In genomic region chr9:58280259-58281109, GRCm38 (mm10) we compare ENCODE assay signal across 9 mouse cellular contexts. TPM values are rescaled to one million over a fixed set of nuclear protein-coding genes. Genes with fewer than 3 reads are reported as not detected.
DNase-seq lines count a peak whose midpoint lies in the region; ATAC-seq and TF ChIP-seq lines count a peak whose summit lies in the region.
"Had no signal": no experiment of that assay in that cellular context is flagged by ENCODE, and none has a peak within 500 bp of the region (broad histone marks: within the 10 kb centered on the region; RNA-seq: fewer than 3 reads in every experiment).

No protein-coding gene starts in this region.

- H3K9ac ChIP-seq in heart, embryonic 16.5 days (ENCODE audit: low read length), result no peak overlapping the region
- no peak overlapping the region for H3K9ac ChIP-seq in liver, embryonic 11.5 days (ENCODE audit: low read depth, low read length)
- no peak overlapping the region for H3K9ac ChIP-seq in stomach, postnatal 0 days (ENCODE audit: low read length)

- H3K36me3 ChIP-seq in heart, embryonic 16.5 days (ENCODE audit: control insufficient read depth, insufficient read depth), result no peaks in the 10 kb centered on the region
- no peaks in the 10 kb centered on the region for H3K36me3 ChIP-seq in liver, embryonic 11.5 days (ENCODE audit: control insufficient read depth, insufficient read depth, low read length)
- no peaks in the 10 kb centered on the region for H3K36me3 ChIP-seq in stomach, postnatal 0 days (ENCODE audit: control insufficient read depth, insufficient read depth, low read length)

- WGBS in heart, embryonic 16.5 days, result 40% methylated on average over 9 of the region's 9 CpGs
- WGBS in liver, embryonic 11.5 days, result 35% methylated on average over 9 of the region's 9 CpGs
- WGBS in stomach, postnatal 0 days, result 33% methylated on average over 9 of the region's 9 CpGs

- H3K4me3 ChIP-seq in bone marrow macrophage, adult 2 months (ENCODE audit: insufficient read depth, low read length), result no peak overlapping the region
- H3K4me3 ChIP-seq in heart, embryonic 16.5 days (ENCODE audit: low read length), result no peak overlapping the region
- no peak overlapping the region for H3K4me3 ChIP-seq in liver, embryonic 11.5 days (ENCODE audit: low read depth, low read length)
- H3K4me3 ChIP-seq in stomach, postnatal 0 days (ENCODE audit: low read depth, low read length), result no peak overlapping the region
- H3K4me3 ChIP-seq: erythroblast, embryonic 14.5 days had no signal

- TF ChIP-seq CTCF in bone marrow macrophage, adult 2 months (IDR thresholded peaks at IDR 0.05; ENCODE audit: low read depth, low read length), result peak; percentile 69
- TF ChIP-seq CTCF in stomach, postnatal 0 days (IDR thresholded peaks at IDR 0.05; ENCODE audit: low read depth), result peak; percentile 95

- peak; percentile 69 to 85 for DNase-seq in CD8-positive naive resting alpha-beta T cell, adult 2 months (ENCODE audit: low read depth in 2 of 2, low spot score in 2 of 2)
- peak; percentile 47 for DNase-seq in fat pad, adult 2 months (ENCODE audit: extremely low read depth, low read depth, low spot score)
- DNase-seq in kidney, postnatal 10 days, result peak; percentile 78
- peak; percentile 59 for DNase-seq in liver, embryonic 11.5 days (ENCODE audit: low spot score)
- DNase-seq in natural killer cell, adult 2 months (ENCODE audit: low spot score in 2 of 2), result peak; percentile 71 to 81
- peak; percentile 71 for DNase-seq in stomach, postnatal 0 days (ENCODE audit: low spot score)

- ATAC-seq in heart, embryonic 16.5 days (replicated peaks; ENCODE audit: extremely low read depth, insufficient read depth, low FRiP score), result peak; percentile 63; the same call in 1 of the 2 replicates
- ATAC-seq in liver, embryonic 11.5 days (replicated peaks; ENCODE audit: low FRiP score), result peak; percentile 71
- peak; percentile 87 for ATAC-seq in stomach, postnatal 0 days (ENCODE audit: low FRiP score, low TSS enrichment)

- H3K4me1 ChIP-seq in bone marrow macrophage, adult 2 months (ENCODE audit: control insufficient read depth, insufficient read depth, low read length), result peaks cover 16% of the 10 kb centered on the region
- H3K4me1 ChIP-seq in heart, embryonic 16.5 days (ENCODE audit: control insufficient read depth, insufficient read depth, low read length), result peaks cover 11% of the 10 kb centered on the region
- H3K4me1 ChIP-seq in liver, embryonic 11.5 days (replicated peaks; ENCODE audit: control insufficient read depth, insufficient read depth, low read length), result peaks cover 3% of the 10 kb centered on the region; the same call in 1 of the 2 replicates
- H3K4me1 ChIP-seq in stomach, postnatal 0 days (replicated peaks; ENCODE audit: control insufficient read depth, insufficient read depth), result 0 out of 2 replicates have a peak, but pooled peaks cover 4% of the 10 kb centered on the region

- H3K27me3 ChIP-seq in heart, embryonic 16.5 days (ENCODE audit: control insufficient read depth, insufficient read depth, low read length), result no peaks in the 10 kb centered on the region
- no peaks in the 10 kb centered on the region for H3K27me3 ChIP-seq in liver, embryonic 11.5 days (replicated peaks; ENCODE audit: control insufficient read depth, insufficient read depth, low read length)
- no peaks in the 10 kb centered on the region for H3K27me3 ChIP-seq in stomach, postnatal 0 days (ENCODE audit: control insufficient read depth, insufficient read depth, low read length)

- no peak overlapping the region for H3K4me2 ChIP-seq in heart, embryonic 16.5 days (ENCODE audit: low read depth, low read length)
- no peak overlapping the region for H3K4me2 ChIP-seq in liver, embryonic 11.5 days
- no peak overlapping the region for H3K4me2 ChIP-seq in stomach, postnatal 0 days (replicated peaks; ENCODE audit: low read depth)

- no peak overlapping the region for H3K27ac ChIP-seq in bone marrow macrophage, adult 2 months (ENCODE audit: insufficient read depth, low read depth, low read length)
- H3K27ac ChIP-seq in heart, embryonic 16.5 days (ENCODE audit: low read length), result no peak overlapping the region
- H3K27ac ChIP-seq in liver, embryonic 11.5 days (ENCODE audit: low read depth, low read length), result no peak overlapping the region
- no peak overlapping the region for H3K27ac ChIP-seq in stomach, postnatal 0 days (replicated peaks)

- no peak for TF ChIP-seq POLR2A in bone marrow macrophage, adult 2 months (IDR thresholded peaks at IDR 0.05; ENCODE audit: borderline replicate concordance, low read depth, low read length)

- no peak for TF ChIP-seq EP300 in stomach, postnatal 0 days (optimal IDR thresholded peaks at IDR 0.05)

- no peaks in the 10 kb centered on the region for H3K9me3 ChIP-seq in heart, embryonic 16.5 days (replicated peaks; ENCODE audit: control insufficient read depth, low read length)
- no peaks in the 10 kb centered on the region for H3K9me3 ChIP-seq in liver, embryonic 11.5 days (ENCODE audit: control insufficient read depth, low read length)
- no peaks in the 10 kb centered on the region for H3K9me3 ChIP-seq in stomach, postnatal 0 days (ENCODE audit: control insufficient read depth, low read length)

RNA-seq across cellular contexts. Expression of gene Stoml1, which starts 27.5 kb away (rescaled TPM):
- 21.3 and 25.2 TPM in 2 replicates for polyA plus RNA-seq in bone marrow macrophage, adult 2 months (2012; ENCODE audit: insufficient read depth, insufficient read length, missing spikeins)
- polyA plus RNA-seq in heart, embryonic 16.5 days (2015; fragmentation: Nextera tagmentation; extraction: Ambion mirVana), result 28.2 and 28.3 TPM in 2 replicates
- 9.7 and 12.9 TPM in 2 replicates for polyA plus RNA-seq in liver, embryonic 11.5 days (2014; fragmentation: Nextera tagmentation; extraction: Ambion mirVana)
- polyA plus RNA-seq in stomach, postnatal 0 days (2015; fragmentation: Nextera tagmentation; extraction: Ambion mirVana), result 19.9 and 20.4 TPM in 2 replicates
- polyA plus RNA-seq: erythroblast, embryonic 14.5 days had no signal

RNA-seq across cellular contexts. Expression of gene Pml, which starts 30.9 kb away (rescaled TPM):
- polyA plus RNA-seq in bone marrow macrophage, adult 2 months (2012; ENCODE audit: insufficient read depth, insufficient read length, missing spikeins), result 60.5 and 71.3 TPM in 2 replicates
- polyA plus RNA-seq in heart, embryonic 16.5 days (2015; fragmentation: Nextera tagmentation; extraction: Ambion mirVana), result 11.7 and 13.8 TPM in 2 replicates
- polyA plus RNA-seq in liver, embryonic 11.5 days (2014; fragmentation: Nextera tagmentation; extraction: Ambion mirVana), result 28.3 and 33.2 TPM in 2 replicates
- 5.2 and 6.7 TPM in 2 replicates for polyA plus RNA-seq in stomach, postnatal 0 days (2015; fragmentation: Nextera tagmentation; extraction: Ambion mirVana)

RNA-seq across cellular contexts. Expression of gene Loxl1, which starts 32.5 kb away (rescaled TPM):
- 1.5 and 1.8 TPM in 2 replicates for polyA plus RNA-seq in bone marrow macrophage, adult 2 months (2012; ENCODE audit: insufficient read depth, insufficient read length, missing spikeins)
- polyA plus RNA-seq in heart, embryonic 16.5 days (2015; fragmentation: Nextera tagmentation; extraction: Ambion mirVana), result 47.0 and 48.6 TPM in 2 replicates
- polyA plus RNA-seq in liver, embryonic 11.5 days (2014; fragmentation: Nextera tagmentation; extraction: Ambion mirVana), result 9.6 and 11.0 TPM in 2 replicates
- 49.3 and 63.7 TPM in 2 replicates for polyA plus RNA-seq in stomach, postnatal 0 days (2015; fragmentation: Nextera tagmentation; extraction: Ambion mirVana)
